Mouse (Mus musculus): ENCODE results near the gene Ssh3.
A peak's percentile ranks its signal among the peaks of the same experiment; 100 is the strongest.
"Not testable (repeated sequence)": the region's sequence is repeated elsewhere in the genome, so short reads cannot be mapped to it uniquely, and the experiment has no call there.

The Ssh3 gene

GRCm38 (mm10) chr19:4295391-4295790 is 26.4 kb upstream of the Ssh3 start:
- DNase-seq: no peak

DNA sequence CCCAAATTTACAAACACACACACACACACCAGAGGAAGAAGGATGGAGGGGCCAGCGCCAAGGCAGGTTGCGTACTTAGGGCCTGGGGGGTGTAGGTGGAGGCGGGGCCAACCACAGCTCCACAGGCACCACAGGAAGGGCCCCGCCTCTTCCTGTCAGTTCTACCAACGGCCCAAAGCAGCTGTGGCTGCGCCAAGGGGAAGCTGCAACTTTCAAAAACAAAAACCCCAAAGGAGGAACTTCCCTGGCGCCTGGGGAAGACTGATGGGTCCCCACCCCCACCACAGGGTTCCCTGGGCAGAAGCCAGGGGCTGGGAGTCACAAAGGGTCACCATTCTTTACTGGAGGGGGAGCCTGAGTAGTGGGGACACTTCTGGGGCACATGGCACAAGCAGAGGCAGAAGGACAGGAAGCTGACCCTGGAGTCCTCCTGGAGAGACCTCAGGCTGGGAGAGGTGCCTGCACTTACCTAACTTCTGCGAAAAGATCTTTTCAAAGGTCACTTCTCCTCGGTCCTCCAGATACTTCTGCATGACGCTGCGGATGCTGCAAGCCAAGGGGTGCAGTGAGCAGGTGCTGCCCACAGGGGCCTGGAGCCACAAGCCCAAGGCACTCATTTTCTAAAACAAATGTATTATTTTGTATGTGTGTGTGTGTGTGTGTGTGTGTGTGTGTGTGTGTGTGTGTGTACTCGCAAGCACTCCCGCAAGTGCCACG is 25.6 kb upstream of the Ssh3 start:
- no peak for DNase-seq

DNA sequence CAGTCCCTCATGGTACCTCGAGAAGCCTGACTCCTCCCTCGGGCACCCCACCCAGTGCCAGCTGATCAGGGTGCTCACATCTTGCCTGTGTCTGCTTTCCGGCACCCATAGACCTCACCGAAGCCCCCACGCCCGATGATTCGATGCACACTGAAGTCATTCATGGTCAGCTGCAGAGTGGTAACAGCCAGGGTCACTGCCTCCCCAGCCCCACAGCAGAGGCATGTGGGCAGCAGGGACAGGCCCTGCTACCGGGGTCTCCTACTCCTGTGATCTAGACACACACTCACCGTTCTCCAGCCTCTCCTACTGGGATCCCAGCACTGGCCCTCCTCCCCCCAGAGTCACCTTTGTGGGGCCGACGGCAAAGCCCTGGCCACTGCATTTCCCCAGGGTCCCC is 22.2 kb upstream of the Ssh3 start:
- no peak for DNase-seq

- DNase-seq: no peak
These were observed 21.8 kb upstream of the Ssh3 start for GRCm38 (mm10) chr19:4290749-4291148.

DNA sequence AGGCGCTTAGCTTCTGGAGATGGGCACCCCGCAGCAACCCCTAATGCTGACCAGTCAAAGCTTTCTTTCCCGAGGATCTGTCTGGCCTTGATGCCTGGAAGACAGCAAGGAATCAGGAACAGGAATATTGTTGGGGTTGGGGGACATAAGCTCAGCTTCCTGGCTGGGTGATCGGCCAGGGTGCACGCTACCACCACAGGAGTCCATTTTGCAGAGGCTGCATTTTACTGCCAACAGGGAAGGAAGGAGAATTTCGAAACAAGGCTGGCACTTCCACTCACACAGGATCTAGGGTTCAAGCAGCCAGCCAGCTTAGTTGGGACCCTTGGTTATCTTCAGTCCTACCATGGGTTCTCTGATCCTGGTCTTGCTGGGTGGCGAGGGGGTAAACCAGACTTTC is 14.7 kb upstream of the Ssh3 start:
- no peak for DNase-seq

DNA sequence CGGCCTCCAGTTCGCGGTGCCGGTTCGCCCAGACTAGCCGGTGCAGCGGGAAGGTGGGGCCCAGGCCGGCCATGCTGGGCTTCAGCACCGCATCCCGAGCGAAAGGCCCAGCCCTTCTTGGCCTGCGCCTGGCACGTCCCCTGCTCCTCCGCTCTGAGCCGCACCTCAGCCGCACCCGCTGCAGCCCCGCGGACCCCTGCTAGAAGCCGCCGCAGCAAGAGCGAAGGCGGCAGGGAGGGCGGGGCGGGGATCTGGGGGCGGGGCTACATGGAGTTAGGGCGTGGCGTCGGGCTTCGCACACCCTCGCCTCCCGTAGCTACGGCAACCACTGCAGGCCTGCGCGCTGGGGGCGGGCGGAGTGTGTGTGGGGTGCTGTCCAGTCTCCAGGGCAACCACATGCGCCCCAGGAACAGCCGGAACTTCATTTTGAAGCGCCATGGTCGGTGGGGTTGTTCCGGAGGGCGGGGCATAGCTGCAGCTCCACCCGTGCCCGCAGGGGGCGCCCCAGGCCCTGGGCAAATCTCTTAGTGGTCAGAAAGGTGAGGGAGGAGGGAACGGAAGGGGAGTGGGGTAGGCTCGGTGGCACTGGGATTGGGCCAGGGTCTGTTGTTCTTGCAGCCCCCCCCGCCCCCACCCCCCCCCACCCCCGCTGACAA is 14.0 kb upstream of the Ssh3 start, which contains the start of gene Ankrd13d:
Gene Ankrd13d, minus strand, starts transcription at position 240 of the 656 bp plus-strand sequence.
- DNase-seq: peak; percentile 81 to 85

GRCm38 (mm10) chr19:4280425-4280824 is 11.4 kb upstream of the Ssh3 start:
- DNase-seq: no peak

- no peak for DNase-seq
These were observed 10.5 kb upstream of the Ssh3 start for GRCm38 (mm10) chr19:4279487-4279886.

- no peak for DNase-seq
These were observed 2.0 kb upstream of the Ssh3 start for GRCm38 (mm10) chr19:4270972-4271371.

GRCm38 (mm10) chr19:4270187-4270586 is 1.2 kb upstream of the Ssh3 start:
- DNase-seq: no peak

GRCm38 (mm10) chr19:4265956-4266355 is 3.0 kb downstream of the Ssh3 start:
- no peak for DNase-seq

DNA sequence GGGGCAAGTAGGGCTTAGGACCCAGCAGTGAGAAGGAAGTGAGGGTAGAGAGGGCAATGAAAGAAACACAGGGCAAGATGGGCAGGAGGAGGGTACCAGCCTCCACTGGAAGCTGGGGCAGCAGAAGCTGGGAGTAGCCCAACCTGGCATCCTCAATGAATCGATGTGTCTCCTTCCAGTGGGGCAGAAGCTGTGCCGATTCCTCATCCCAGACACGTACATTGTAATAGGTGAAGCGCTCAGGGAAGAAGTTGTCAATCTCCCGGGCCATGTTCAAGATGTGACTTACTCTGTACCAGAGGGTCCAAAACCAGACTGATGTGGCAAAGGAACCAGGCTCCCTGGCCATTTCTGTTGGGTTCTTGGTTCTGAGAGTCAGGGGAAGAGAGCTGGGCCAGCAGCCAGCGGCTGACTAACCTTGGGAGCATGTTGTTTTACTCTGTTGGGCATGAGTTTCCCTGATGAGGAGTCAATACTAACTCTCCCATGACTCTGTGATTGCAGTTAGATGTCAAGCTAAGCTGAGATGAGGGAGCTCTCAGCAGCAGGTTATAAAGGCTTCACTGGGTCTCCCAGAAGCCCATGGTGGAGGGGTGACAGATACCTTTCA is 4.7 kb downstream of the Ssh3 start:
- DNase-seq: no peak

- no peak for DNase-seq
These were observed 5.3 kb downstream of the Ssh3 start for GRCm38 (mm10) chr19:4263702-4264101.

DNA sequence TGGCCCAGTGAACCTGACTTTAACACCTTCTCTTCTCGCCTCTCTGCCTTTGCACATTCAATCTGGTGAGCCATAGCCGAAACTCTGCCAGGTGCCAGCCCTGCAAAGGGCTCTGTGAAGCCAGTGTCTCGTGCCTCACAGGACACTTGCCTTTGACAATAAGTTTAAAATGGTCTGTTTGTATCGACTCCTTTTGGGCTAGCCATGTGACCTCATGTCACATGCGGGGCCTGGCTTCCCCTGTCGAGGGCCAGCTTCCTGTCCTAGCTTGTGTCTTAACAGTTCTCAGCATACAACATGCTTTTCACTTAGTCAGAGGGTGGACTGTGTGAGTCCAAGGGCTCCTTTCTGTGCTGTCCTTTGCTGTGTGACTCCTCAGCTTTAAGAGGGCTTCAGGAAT is 6.2 kb downstream of the Ssh3 start:
- DNase-seq: no peak

DNA sequence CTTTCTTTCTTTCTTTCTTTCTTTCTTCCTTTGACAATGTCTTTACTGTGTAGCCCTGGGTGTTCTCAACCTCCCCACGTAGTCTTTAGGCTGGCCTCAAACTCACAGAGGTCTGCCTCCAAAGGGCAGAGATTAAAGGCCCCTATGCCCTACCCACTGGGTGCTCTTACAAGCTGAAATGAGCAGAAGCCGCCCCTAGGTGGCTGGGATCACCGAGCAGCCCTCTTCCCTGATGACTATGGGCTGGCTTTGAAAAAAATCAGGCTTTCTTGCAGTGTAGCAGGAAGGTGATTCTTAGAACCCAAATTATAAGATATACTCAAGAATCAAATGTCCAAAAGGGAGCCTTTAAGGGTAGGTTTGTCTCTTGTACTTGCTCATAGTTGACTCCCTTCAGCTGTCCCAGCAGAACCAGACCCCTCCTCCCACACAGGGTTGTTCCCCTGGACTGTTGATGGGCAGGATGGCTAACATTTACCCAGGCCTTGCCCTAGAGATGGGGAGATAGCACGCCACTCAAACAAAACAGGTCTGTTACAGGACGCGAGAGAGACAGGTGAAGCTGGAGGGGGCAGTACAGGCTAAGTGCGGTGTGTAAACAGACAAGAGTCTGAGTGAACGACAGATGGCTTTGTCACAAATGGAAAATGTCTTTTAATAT is 7.8 kb downstream of the Ssh3 start:
- no peak for DNase-seq

DNA sequence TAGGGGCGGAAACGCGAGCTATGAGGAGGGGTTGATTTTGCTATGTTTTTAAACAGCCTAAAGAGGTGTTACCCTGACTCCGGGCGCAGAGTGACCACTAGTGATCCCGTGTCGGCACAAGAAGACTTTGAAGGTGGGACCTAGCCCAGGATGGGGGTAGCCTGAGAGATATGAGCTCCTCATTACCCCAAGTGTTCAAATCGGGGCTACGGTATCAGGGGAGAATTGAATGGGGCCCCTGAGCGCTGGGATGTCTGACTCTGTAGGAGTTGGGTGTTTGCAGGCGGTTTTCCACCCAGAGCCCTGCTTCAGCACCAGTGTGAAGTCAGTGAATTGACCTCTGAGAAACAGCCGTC is 11.1 kb downstream of the Ssh3 start:
- DNase-seq: no peak

DNA sequence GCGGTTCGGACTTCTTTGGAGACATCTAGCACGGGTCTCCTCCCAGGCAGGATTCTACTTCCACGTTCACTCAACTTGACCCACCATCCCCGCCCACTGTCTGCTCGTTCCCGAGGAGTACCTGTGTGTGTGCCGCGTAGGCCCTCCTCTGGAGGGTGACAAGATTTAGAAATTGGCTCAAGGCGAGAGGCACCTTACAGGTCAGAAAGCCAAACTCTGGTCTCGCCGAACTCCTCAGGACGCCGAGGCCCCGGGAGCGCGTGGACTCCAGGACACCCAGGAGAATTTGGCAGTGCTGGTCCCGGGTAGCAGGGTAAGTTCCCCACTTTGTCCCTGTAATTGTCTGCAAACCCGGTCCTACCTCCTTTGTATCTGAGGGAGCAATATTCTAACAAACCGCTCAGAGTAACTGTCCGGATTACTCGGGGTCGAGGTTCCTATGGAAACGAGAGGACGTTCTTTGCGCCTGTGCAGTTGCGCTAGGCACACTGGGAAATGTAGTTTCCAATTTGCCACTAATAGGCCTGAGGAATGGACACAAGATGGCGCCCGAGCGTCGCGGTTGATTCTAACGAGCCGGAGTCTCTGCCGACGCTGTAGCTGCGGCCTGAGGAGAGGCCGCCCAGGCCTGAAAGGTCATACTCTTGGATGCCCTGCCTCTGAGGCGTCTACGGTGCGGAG is 11.6 kb downstream of the Ssh3 start:
- DNase-seq: peak; percentile 93 to 96

- no peak for DNase-seq
These were observed 13.3 kb downstream of the Ssh3 start for GRCm38 (mm10) chr19:4255583-4256162.

DNA sequence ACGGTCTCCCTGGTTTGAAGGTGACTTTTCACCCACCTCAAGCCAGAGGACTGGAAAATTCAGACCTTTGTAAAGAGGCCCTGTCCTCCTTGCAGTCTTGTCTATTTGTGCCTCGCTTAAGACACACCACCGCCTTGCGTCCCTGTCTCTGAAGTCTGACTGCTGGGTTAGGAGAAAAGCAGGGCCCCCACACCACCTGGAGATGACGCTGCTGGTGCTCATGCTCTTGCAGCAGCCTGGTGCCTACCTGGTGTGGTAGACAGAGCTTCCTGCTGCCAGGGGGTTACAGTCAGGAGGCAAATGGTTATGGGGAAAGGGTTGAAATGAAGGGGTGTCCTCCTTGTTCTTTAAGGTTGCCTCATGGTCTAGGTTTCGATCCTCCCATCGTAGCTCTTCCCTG is 14.8 kb downstream of the Ssh3 start:
- DNase-seq: no peak

- not testable (repeated sequence) for DNase-seq
These were observed 20.3 kb downstream of the Ssh3 start for GRCm38 (mm10) chr19:4248683-4249082.

DNA sequence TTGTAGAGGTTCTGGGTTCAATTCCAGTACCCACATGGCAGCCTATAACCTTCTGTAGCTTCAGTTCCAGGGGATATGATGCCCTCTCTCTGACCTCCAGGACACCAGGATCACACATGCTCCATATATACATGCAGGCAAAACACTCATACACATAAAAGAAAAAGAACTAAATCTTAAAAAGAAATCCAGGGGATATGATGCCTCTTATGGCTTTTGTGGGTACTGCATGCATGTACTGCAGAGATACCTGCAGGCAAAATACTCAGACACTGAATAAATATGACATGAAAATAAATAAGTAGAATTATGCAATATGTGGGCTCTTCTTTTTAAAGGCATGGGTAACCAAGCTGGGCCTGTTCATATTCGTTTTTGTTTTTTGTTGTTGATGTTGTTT is 22.0 kb downstream of the Ssh3 start:
- DNase-seq: no peak

- no peak for DNase-seq
These were observed 24.2 kb downstream of the Ssh3 start for GRCm38 (mm10) chr19:4244775-4245174.

DNA sequence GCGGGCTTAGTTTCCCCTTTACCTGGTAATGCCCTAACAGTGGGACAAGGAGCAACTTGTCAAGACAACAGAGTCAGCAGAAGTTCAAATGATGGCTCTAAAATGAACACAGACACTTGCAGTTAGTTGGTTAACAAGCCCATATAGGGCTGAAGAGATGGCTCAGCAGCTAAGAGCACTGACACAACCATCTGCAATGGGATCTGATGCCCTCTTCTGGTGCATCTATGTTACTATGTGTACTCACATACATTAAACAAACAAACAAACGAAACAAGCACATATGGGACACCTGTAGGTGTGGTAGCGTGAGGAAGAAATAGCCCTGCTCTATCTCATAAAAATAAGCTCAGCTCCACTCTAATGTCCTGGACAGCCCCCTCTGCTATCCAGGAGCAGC is 26.6 kb downstream of the Ssh3 start:
- no peak for DNase-seq
